Mouse (Mus musculus) CH12F3 (cell line): Measurements from ENCODE around the gene Lpp.

Source experiments
- in situ Hi-C: fragments of 300-500 bp; cut with MboI; formaldehyde crosslinking; loops from 2 replicates; pipeline ENCODE4 v1.14.3; 2020; ENCODE audit warnings: low sequenced_read_pairs

The Lpp gene

GRCm38 (mm10) chr16:24398893-24399292 lies 5.6 kb downstream of the Lpp start:
- in situ Hi-C loops: no loop called here

- in situ Hi-C loops: no loop called here
Observed at GRCm38 (mm10) chr16:24399524-24399923, 6.2 kb downstream of the Lpp start.

- in situ Hi-C loops: no loop called here
Observed at GRCm38 (mm10) chr16:24400776-24401175, 7.5 kb downstream of the Lpp start.

GRCm38 (mm10) chr16:24402801-24403200 lies 9.5 kb downstream of the Lpp start:
- in situ Hi-C loops: no loop called here

DNA sequence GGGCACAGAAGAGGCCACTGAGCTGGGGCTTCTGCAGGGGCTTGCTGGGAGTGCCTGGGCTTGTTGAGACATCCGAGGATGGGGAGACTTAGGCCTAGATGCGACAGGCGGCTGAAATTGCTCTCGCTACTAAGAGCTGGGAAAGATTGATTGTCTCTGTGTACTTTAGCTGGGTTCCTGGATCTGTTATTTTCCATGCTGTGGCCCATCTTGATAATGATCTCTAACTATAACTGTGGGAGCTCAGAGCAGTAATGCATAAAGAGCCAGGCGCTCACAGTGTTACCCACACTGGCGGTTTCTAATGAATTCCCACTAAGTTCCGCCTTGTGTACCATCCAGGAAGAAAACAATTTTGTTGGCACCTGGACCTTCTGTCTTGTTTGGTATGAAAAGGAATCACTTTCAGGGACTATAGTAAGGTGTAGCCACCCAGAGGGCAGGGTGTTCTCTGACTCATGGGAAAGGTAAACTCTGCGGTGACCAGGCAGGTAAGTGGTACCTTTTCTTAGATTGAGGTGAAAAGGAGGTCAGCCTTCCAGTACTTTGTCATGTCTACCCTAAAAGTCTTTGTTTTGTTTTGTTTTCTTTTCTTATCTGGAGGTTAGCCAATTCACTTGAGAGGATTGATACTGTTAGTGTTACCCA lies 10.6 kb downstream of the Lpp start:
- in situ Hi-C loops: no loop called here

DNA sequence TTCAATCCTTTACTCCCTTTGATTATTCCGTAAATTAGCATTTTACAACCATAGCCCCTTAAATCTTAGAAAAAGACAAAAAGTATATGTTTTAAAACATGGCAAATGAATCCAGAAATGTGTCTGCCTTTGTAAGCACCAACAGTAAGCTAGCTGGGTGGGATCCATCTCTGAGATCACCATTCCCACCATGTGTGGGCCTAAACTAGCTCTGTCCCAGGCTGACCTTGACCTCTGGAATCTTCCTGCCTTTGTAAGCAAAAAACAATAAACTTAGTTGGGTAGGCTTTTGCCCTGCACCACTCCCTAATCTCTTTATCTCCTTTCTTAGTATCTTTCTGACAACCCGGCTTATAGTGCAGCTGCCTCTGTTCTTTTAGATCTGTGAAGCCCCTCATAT lies 13.2 kb downstream of the Lpp start:
- in situ Hi-C loops: no loop called here

GRCm38 (mm10) chr16:24411281-24411680 lies 18.0 kb downstream of the Lpp start:
- in situ Hi-C loops: no loop called here

DNA sequence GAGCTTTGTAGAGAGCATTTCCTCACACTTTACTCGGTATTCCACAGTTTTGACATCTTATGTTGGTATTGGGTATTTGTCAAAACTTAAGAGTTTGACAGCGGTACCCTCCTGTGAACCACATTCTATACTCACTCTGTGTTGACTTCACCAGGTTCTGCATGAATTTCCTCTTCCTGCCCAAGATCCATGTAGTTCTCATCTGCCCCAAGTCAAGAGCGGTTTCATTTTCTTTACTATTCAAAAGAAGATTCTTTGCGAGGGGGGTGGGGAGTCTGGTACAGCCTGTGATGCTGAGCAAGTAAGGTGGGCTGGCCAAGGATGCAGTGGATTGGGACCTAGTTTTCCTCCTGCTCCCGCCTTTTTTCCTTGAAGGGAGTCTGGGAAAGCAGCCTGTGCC lies 18.9 kb downstream of the Lpp start:
- in situ Hi-C loops: no loop called here

DNA sequence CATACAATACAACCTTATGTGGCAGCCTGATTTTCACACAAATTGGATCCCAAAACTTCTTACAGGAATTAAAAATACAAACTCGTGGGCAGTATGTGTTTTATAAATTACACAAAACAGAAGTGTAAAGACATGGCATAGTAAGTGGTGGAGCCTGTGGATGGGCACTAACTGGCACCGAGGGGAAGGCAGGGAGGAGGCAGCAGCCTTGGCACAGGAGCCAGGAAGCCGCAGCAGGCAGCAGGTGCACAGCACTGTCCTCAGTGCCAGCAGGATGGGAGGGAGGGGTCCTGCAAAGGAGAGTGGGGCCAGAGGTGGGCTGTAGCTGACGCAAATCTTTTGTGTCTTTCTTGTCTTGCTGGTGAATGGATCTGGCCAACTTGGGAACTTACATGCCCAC lies 19.8 kb downstream of the Lpp start:
- in situ Hi-C loops: no loop called here

GRCm38 (mm10) chr16:24418022-24418421 lies 24.7 kb downstream of the Lpp start:
- in situ Hi-C loops: no loop called here

- in situ Hi-C loops: no loop called here
Observed at GRCm38 (mm10) chr16:24420603-24421120, 27.4 kb downstream of the Lpp start.

- in situ Hi-C loops: no loop called here
Observed at GRCm38 (mm10) chr16:24421687-24422418, 28.5 kb downstream of the Lpp start.

DNA sequence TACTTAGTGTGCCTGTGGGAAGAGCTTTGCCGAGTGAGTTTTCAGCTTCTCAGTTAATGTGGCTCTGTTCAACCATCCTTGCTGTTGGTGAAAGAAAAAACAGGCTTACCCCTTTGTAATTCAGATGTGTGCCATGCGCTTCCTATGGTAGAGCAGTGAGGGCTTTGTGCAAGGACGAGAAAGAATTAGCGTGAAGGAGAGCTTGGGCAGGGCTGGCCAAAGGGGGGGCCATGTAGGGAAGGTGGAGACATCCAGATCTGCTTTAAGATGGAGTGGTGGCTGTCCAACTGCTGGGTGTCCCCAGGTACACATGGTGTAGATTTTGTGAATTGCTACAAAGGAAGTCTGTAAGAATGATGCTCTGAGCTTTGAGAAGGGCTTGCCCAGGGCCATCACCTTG lies 29.9 kb downstream of the Lpp start:
- in situ Hi-C loops: no loop called here

DNA sequence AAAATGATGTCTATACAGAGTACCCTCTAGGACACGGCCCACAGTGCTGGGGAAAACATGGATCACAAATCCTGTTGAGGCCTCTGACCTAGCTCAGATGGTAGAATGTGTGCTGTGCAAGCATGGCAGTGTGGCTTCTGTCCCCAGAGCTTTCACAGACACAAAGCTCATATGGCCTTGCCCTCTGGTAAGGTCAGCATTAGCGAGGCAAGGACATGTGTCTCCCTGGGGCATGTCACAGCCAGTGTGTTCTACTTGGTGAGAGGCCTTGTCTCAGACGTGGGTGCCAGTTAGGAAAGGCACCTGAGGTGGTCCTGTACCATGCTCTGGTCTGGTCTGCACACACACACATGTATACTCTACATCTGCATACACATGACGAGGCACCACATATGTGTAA lies 30.4 kb downstream of the Lpp start:
- in situ Hi-C loops: no loop called here

- in situ Hi-C loops: no loop called here
Observed at GRCm38 (mm10) chr16:24424356-24424977, 31.2 kb downstream of the Lpp start.

GRCm38 (mm10) chr16:24425816-24426215 lies 32.5 kb downstream of the Lpp start:
- in situ Hi-C loops: no loop called here

DNA sequence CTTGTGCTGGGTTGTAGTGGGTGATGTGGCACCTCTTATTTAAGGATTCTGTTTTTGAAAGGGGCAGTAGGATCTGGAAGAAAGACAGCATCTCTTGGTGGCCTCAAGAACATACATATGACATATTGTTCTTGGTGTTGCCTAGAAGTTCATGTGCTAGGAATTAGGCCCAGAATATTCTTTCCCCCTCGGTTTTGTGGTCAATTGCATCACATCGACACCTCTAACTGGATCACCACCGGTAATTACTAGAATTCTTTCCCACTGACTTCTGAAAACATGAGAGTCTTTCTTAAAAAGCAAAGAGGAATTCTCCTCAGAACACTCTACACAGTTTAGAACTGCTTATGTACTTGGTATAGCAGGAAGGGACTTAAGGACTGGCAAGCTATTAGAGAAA lies 34.3 kb downstream of the Lpp start:
- in situ Hi-C loops: no loop called here

GRCm38 (mm10) chr16:24428055-24428454 lies 34.7 kb downstream of the Lpp start:
- in situ Hi-C loops: no loop called here

- in situ Hi-C loops: no loop called here
Observed at GRCm38 (mm10) chr16:24428742-24429141, 35.4 kb downstream of the Lpp start.

GRCm38 (mm10) chr16:24429691-24430090 lies 36.4 kb downstream of the Lpp start:
- in situ Hi-C loops: no loop called here

DNA sequence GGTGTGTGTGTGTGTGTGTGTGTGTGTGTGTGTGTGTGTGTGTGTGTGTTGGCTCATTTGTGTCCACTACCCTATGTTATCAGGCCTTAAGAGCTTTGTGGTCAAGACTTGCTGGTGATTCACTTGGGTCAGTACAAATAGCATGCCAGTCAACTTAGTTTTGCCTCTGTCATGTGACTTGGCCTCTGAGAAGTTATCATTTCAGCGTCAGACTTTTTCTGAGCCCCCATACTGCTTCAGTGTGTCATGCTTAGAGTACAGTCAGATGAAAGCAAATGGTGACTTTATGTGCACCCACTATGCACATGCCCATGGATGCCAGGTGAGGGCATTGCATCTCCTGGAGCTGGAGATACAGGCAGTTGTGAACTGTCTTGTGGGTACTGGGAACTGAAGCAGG lies 38.5 kb downstream of the Lpp start:
- in situ Hi-C loops: no loop called here

- in situ Hi-C loops: no loop called here
Observed at GRCm38 (mm10) chr16:24433563-24433962, 40.3 kb downstream of the Lpp start.
